Mouse (Mus musculus) megakaryocyte, embryonic 14.5 days (primary cell): ENCODE results near the gene Igf2bp3. TPM values are rescaled to one million over a fixed set of nuclear protein-coding genes. Genes with fewer than 3 reads are reported as not detected.
A peak's percentile ranks its signal among the peaks of the same experiment; 100 is the strongest.

Experiments
- H3K27me3 ChIP-seq: replicated peaks from 2 replicates; pipeline ENCODE3; 2012; ENCODE audit warnings: inconsistent platforms
- H3K36me3 ChIP-seq: replicated peaks from 2 replicates; pipeline ENCODE3; 2012; ENCODE audit warnings: low read length, inconsistent platforms, mixed read lengths
- H3K4me1 ChIP-seq: 2 replicates; pipeline ENCODE4 v1.6.1; 2012; ENCODE audit warnings: inconsistent platforms
- H3K4me3 ChIP-seq: replicated peaks from 2 replicates; pipeline ENCODE3; 2012; ENCODE audit warnings: moderate library complexity, mild to moderate bottlenecking, inconsistent platforms
- H3K9me3 ChIP-seq: 2 replicates; pipeline ENCODE4 v1.6.1; 2012; ENCODE audit warnings: inconsistent platforms
- FLI1 ChIP-seq: IDR thresholded peaks from 2 replicates; pipeline ENCODE4 v1.6.1; 2012; ENCODE audit warnings: low read length, inconsistent platforms, mixed read lengths
- GATA1 ChIP-seq: IDR thresholded peaks from 3 replicates; pipeline ENCODE4 v1.6.1; 2012; ENCODE audit warnings: mixed read lengths, low read length, inconsistent platforms, borderline replicate concordance
- polyA plus RNA-seq: library from polyadenylated mRNA; stranded (reverse); fragments of >175 nt; gene quantifications from 2 replicates; pipeline ENCODE4 v1.2.3, GENCODE M21; 2012; ENCODE audit warnings: low replicate concordance; ENCODE audit not compliant: insufficient read depth

The Igf2bp3 gene
- polyA plus RNA-seq, 1 experiment = 11.9 TPM

- TF ChIP-seq FLI1 (no peak), GATA1 (no peak)
- H3K9me3 ChIP-seq = no peaks in the 10 kb centered on the region
- H3K27me3 ChIP-seq = no peaks in the 10 kb centered on the region
- H3K4me3 ChIP-seq = no peak overlapping the region
- peaks cover 65% of the 10 kb centered on the region for H3K4me1 ChIP-seq
- peaks cover 23% of the 10 kb centered on the region for H3K36me3 ChIP-seq
Observed at GRCm38 (mm10) chr6:49141125-49141524, 73.6 kb downstream of the Igf2bp3 start.

GRCm38 (mm10) chr6:49138159-49139051 is 76.4 kb downstream of the Igf2bp3 start:
- no peak for TF ChIP-seq GATA1
- no peak for TF ChIP-seq FLI1
- no peaks in the 10 kb centered on the region for H3K27me3 ChIP-seq
- H3K9me3 ChIP-seq = no peaks in the 10 kb centered on the region
- peaks cover 29% of the 10 kb centered on the region for H3K36me3 ChIP-seq
- peak overlapping the region; percentile 48 for H3K4me3 ChIP-seq
- H3K4me1 ChIP-seq = peaks cover 64% of the 10 kb centered on the region

GRCm38 (mm10) chr6:49136739-49137138 is 78.0 kb downstream of the Igf2bp3 start:
- no peak overlapping the region for H3K4me3 ChIP-seq
- H3K9me3 ChIP-seq = no peaks in the 10 kb centered on the region
- no peaks in the 10 kb centered on the region for H3K27me3 ChIP-seq
- TF ChIP-seq GATA1 (no peak), FLI1 (no peak)
- peaks cover 39% of the 10 kb centered on the region for H3K36me3 ChIP-seq
- H3K4me1 ChIP-seq = peaks cover 67% of the 10 kb centered on the region

DNA sequence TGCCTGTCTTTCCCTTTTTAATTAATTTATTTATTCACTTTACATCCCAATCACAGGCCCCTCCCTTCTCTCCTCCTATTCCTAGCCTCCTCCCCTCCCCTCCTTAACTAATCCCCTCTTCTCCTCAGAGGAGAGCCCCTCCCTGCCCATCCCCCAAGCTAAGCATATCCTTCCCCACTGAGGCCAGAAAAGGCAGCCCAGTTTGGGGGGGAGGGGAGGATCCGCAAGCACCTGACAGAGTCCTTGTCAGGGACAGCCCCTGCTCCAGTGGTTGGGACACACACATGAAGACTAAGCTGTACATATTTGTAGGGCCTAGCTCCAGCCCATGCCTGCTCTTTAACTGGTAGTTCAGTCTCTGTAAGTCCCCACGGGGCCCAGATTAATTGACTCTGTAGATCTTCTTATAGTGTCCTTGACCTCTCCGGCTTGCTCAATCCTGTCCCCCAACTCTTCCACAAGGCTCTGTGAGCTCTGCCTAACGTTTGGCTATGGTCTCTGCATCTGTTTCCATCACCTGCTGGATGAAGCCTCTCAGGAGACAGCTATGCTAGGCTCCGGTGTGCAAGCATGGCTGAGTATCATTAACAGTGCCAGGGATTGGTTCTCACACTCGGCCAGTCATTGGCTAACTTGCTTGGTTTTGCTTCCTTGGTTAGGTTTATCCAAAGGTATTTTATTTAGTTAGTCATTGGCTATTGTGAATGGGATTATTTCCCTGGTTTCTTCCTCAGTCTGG is 82.2 kb downstream of the Igf2bp3 start:
- peaks cover 24% of the 10 kb centered on the region for H3K36me3 ChIP-seq
- H3K9me3 ChIP-seq = no peaks in the 10 kb centered on the region
- no peak overlapping the region for H3K4me3 ChIP-seq
- TF ChIP-seq GATA1 (no peak), FLI1 (no peak)
- no peaks in the 10 kb centered on the region for H3K27me3 ChIP-seq
- peaks cover 58% of the 10 kb centered on the region for H3K4me1 ChIP-seq

DNA sequence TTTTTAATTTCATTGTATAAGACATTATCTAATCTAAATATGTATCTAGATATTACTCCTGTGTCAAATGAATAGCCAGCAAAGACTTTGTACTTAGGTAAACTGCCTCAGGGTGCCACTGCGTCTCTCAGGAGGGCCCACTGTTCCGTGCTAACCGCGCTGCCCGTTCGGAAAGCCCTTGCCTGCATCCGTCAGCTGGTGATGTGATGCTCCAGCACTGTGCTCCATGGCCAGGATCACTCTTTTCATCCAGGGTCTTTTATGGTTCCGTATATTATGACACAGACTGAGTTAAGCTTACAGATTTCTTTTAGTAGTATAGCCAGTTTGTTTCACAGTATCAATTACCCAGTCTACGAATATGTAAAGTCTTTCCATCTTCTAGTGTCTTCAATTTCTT is 82.9 kb downstream of the Igf2bp3 start:
- Histone ChIP-seq H3K36me3 (peaks cover 24% of the 10 kb centered on the region), H3K4me1 (peaks cover 57% of the 10 kb centered on the region), H3K9me3 (no peaks in the 10 kb centered on the region), H3K4me3 (no peak overlapping the region), H3K27me3 (no peaks in the 10 kb centered on the region)
- TF ChIP-seq GATA1 = no peak
- no peak for TF ChIP-seq FLI1

GRCm38 (mm10) chr6:49130328-49130727 is 84.4 kb downstream of the Igf2bp3 start:
- no peak overlapping the region for H3K4me3 ChIP-seq
- H3K9me3 ChIP-seq = no peaks in the 10 kb centered on the region
- peaks cover 30% of the 10 kb centered on the region for H3K36me3 ChIP-seq
- no peak for TF ChIP-seq FLI1
- TF ChIP-seq GATA1 = no peak
- H3K4me1 ChIP-seq = peaks cover 50% of the 10 kb centered on the region
- no peaks in the 10 kb centered on the region for H3K27me3 ChIP-seq

GRCm38 (mm10) chr6:49120370-49120769 is 94.4 kb downstream of the Igf2bp3 start:
- H3K4me1 ChIP-seq = peaks cover 29% of the 10 kb centered on the region
- H3K36me3 ChIP-seq = peaks cover 56% of the 10 kb centered on the region
- H3K4me3 ChIP-seq = no peak overlapping the region
- no peaks in the 10 kb centered on the region for H3K27me3 ChIP-seq
- TF ChIP-seq FLI1 (no peak), GATA1 (no peak)
- no peaks in the 10 kb centered on the region for H3K9me3 ChIP-seq

DNA sequence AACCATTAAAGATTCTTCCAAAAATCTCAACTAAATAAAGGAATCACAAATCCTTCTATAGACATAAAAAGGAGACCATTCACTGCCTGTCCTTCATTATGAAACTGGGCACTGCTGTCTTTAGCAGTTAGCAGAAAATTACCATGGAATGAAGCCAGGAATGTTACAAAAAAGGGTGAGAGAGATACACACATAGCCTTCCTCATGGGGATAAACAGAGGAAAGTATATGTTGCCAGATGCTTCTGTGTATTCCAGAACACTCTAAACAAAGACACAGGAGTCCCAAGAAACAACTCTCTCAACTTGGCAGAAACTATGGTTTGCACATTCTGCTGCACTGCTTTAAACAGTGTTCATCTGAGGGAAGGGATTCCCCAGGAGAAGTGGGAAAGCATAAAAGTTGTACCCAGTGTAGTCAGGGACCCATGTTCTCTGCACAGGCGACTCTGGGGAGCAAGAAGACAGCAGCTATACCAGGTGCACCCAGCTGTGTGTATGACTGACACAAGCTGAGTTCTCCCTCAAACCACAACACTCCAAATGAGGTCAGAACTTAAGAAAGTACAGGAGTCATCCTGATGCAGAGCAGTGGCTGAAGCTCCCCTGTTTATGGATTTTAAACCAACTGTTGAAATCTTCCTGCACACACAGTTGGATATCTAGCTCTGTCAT is 95.2 kb downstream of the Igf2bp3 start:
- Histone ChIP-seq H3K27me3 (no peaks in the 10 kb centered on the region), H3K4me3 (no peak overlapping the region), H3K4me1 (peaks cover 29% of the 10 kb centered on the region), H3K36me3 (peaks cover 62% of the 10 kb centered on the region), H3K9me3 (no peaks in the 10 kb centered on the region)
- TF ChIP-seq GATA1 (no peak), FLI1 (no peak)

- H3K4me3 ChIP-seq = no peak overlapping the region
- TF ChIP-seq FLI1 (no peak), GATA1 (no peak)
- no peaks in the 10 kb centered on the region for H3K27me3 ChIP-seq
- H3K9me3 ChIP-seq = no peaks in the 10 kb centered on the region
- H3K36me3 ChIP-seq = peaks cover 72% of the 10 kb centered on the region
- H3K4me1 ChIP-seq = peaks cover 29% of the 10 kb centered on the region
Observed at GRCm38 (mm10) chr6:49118446-49118845, 96.3 kb downstream of the Igf2bp3 start.
